Mouse (Mus musculus): ENCODE results near the gene March1.
"Not testable (repeated sequence)": the region's sequence is repeated elsewhere in the genome, so short reads cannot be mapped to it uniquely, and the experiment has no call there.

Gene March1

DNA sequence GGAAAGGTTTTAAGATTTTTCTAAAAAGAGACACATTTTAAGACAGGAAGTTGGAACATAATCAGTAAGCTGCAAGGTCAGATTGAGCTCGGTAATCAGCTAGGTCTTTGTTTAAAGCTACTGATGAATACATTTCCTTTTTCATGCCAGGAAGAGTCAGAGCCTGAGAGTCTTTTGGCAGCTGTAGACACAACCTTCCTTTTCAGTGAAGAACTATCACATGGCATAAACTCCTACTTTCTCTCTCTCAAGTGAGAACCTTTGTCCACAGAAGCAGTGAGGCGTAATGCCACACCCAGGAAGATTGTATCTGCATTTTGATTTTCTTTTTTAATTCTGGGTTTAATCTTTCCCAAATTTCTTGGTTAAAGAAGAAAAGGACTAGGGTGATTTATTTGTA is 795.4 kb downstream of the March1 start:
- DNase-seq (ENCODE audit: low spot score in 2 of 2) = no peak

DNA sequence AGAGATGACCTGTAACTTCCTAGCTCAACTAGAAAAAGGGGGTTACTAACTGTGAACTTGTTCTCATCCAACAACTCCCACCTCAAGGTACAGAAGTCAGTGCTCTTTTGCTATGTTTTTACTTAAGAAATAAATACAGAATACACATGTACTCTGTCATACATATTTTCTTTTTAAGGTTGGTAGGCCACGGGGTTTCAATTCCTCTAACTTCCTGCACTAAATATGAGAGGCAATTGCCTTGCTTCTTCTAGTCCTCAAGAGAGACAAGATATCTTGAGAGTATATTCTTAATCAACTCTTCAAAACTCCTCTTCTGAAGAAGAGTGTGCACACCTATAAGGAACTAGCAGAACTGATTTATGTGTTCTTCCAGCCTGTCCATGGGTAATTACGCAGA is 797.5 kb downstream of the March1 start:
- DNase-seq (ENCODE audit: low spot score in 2 of 2) = no peak

DNA sequence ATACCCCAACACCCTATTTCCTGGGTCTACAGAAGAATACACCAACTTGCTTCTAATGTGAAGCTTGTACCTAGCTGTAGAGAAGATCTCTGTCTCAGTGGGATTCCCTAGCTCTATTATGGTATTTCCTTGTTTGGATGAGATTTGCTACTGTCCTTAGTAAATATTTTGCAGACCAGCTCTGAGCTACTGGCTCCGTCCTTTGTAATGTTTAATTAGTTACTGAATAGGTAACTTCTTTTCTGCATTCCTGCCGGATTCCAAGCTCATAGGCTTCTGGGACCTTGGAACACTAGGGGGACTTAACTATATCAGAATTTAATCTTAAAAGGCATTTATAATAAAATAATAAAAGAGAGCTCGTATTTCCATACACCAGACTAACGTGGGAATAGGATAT is 799.9 kb downstream of the March1 start:
- not testable (repeated sequence) for DNase-seq (ENCODE audit: low spot score in 2 of 2)

DNA sequence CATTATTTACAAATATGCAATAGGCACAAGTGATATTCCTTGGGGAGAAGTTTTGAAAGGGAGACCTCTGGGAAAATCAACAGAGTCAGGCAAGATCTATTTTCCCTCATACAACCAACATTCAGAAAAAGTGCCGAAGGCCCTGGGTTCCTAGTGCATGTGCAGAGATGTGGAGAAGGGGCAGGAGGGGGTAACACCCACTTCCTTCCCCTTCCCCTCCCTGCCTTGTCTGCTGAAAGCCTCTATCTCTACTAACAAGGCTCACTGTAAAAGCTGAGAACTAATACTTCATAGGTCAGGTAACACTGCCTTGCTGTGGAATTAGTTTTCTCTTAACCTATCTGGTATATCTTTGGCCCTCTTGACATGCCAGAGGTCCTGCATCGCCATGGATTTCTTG is 812.9 kb downstream of the March1 start:
- DNase-seq (ENCODE audit: low spot score in 2 of 2) = no peak

DNA sequence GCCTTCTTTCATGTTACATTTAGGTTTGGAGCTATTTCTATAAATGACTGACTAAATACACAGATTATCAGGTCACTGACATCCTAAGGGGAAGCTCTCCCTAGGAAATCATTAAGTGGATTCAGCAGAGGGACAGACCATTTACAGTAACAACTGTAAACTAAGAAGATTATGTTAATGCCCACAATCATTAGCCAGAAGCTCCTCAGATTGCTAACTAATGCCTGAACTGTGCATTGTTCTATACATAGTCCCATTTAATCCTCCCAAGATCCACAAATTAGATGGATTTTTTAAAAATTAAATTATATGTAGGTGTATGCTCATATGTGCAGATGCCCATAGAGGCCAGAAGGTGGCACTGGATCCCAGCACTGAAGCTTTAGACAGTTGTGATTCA is 815.9 kb downstream of the March1 start:
- no peak for DNase-seq (ENCODE audit: low spot score in 2 of 2)

DNA sequence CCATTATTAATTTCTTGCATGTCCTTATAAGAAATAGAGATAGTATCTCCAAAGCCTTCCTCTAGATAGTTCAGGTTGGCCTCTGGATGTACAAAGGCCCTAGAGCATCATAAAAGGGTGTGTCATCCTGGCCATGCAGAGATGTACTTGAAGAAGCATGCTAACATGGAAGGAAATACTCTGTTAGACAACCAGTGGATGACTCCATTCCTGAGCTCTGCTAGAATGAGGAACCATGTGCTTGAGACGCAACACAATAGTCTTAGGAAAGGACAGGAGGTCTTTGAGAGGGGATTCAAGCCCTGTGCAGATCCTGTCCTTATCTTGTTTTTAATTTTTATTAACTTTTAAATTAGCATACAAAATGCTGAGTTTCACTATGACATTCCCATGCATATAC is 819.1 kb downstream of the March1 start:
- DNase-seq (ENCODE audit: low spot score in 2 of 2) = no peak

DNA sequence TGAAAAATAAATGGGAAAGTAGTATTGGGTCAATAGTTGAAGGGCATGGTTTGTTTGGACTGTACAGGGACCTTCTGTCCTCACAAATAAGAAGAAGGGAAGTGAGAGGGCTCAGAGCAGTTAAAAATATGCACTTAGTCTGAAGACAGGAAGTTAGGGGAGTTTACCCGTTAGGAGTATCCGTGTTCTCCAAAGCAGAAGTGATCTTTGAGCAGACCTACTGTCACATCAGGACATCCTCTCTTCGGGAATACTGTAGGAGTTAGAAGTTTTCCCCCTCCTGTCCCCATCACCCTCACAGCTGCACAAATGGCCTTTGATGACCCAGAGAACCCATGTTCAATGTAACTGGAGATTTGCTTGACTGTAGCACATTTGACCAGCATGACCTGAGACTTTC is 820.2 kb downstream of the March1 start:
- no peak for DNase-seq (ENCODE audit: low spot score in 2 of 2)

DNA sequence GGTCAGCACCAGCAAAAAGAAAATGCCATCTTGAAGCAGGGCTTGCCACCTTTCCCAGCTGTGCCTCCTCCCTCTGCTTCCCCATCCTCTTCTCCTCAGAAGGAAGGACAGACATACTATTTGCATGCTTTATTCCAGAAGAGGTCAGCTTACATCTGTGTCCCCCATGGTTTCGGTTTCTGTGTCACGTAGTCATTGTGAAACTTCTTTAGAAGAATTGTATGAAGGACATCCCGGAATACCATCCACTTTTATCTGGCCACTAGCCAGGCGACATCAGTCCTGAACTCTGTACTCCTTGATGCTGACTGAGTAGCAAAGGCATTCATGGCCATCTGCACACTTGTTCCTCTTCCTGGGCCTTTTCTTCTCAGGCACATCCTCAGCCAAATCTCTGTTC is 820.8 kb downstream of the March1 start:
- DNase-seq (ENCODE audit: low spot score in 2 of 2) = no peak

DNA sequence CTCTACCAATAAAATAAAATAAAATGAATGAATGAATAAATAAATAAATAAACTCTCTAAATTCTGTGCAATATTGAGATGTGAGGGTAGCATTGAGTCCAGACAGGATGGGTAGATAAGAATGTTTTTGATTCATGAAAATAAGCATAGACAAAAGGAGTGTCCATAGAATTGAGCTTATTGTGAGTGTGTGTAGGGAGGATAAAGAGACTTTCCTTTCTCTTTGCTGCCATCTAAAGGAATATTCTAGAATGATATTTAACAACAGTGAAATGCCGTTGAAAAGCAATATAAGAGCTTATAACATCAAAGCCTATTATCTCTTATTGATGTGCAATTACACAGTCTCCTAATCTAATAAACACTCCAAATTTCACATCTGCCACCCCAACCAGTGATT is 823.4 kb downstream of the March1 start:
- DNase-seq (ENCODE audit: low spot score in 2 of 2) = no peak

DNA sequence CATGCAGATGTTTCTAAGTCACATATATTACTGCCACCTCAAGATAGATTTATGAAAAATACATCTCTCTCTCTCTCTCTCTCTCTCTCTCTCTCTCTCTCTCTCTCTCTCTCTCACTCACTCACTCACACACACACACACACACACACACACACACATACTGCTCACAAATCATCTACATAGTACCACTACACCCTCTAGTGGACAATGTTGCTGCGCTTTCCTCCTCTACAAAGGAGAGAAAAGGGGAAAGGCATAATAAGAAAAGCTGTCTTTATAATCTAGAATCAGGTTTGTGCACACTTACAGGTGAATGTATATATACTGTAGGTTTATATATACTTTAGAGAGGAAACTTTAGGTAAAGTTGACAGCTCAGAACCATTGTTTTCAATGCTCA is 825.1 kb downstream of the March1 start:
- no peak for DNase-seq (ENCODE audit: low spot score in 2 of 2)

DNA sequence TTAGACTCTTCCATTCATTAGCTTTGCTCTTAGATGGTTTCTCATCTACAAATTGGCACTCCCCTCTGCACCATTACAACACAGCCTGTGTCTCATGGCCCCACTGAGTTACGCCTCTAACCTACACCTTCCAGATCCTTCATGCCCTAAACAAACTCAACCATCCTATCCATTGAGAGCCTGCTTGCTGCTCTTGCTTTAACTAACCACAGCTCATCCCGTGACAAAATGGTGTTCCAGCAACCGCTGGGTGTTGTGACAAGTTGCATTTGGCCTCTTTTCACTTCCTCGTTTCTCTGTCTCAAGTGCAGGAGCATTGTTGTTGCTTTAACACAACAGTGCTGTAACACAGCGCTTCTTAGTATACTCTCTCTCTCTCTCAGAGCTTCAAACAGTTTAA is 826.4 kb downstream of the March1 start:
- DNase-seq (ENCODE audit: low spot score in 2 of 2) = no peak

DNA sequence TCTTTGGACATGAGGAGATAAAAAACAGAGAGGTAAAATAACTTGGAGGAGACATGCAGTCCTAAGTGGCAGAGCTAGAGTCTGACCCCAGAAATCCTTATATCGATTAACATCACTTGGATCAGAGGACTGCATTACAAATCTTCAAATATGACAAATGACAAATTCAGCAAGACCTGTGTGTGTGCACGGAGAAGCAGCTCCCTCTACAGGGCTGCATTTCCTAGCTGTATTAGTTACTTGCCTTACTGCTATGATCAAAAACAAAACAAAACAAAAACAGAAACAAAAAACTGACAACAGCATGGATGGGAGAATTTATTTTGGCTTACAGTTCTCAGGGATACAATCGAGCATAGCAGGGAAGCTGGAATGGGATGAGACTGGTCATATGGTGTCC is 827.7 kb downstream of the March1 start:
- DNase-seq (ENCODE audit: low spot score in 2 of 2) = no peak

DNA sequence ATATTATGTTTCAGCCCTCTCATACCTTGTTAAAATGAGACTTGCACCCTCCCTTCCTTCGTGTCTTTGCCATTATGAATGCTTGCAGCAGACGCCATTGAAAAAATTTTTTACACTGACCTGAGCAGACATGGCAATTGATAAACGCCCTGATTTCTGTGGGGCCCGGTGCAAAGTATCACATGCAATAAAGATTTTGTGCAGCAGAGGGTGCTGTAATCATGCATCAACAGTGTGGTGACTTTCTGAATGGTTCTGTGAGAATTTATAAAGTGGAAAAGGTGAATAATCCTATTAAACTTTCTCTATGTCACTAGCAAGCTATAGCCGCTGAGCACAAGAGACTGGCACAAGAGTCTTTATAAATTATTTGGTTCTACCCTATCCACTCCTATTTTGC is 833.0 kb downstream of the March1 start:
- DNase-seq (ENCODE audit: low spot score in 2 of 2) = peak in 1 of 2 experiments; percentile 9

DNA sequence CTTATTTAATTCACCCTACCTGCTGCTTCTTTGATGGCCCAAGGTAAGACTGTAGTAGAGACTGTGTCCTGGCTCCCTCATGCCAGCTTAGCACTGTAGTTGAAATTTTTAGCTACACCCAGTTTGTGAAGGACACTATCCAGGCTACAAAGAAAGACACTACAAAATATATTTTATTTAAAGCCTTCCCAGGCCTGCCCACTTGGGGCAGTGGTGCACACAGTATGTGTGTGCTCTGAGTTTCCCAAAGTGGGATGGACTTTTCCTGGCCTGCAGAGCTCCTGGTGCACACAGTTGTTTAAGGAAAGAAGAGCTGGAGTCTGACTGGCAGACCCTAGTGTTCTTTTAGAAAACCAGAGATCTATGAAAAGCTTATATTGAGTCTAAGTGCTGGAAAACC is 839.4 kb downstream of the March1 start:
- DNase-seq (ENCODE audit: low spot score in 2 of 2) = no peak

DNA sequence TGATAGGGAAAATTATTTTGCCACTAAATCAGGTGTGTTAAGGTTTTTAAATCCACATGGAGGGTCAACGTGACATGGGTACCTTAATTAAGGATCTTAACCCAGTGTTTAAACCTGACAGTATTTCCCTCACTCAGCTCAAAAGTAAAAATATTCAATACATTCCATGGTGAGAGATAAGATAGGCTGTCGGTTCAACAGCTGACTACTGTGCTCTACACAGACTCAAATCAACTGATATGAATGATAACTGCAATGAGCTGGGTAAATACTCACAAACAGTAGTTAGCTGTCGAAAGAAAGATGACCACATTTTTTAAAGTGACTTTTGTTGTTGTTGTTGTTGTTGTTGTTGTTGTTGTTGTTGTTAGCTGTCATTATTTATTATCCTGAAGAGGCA is 852.1 kb downstream of the March1 start:
- no peak for DNase-seq (ENCODE audit: low spot score in 2 of 2)

DNA sequence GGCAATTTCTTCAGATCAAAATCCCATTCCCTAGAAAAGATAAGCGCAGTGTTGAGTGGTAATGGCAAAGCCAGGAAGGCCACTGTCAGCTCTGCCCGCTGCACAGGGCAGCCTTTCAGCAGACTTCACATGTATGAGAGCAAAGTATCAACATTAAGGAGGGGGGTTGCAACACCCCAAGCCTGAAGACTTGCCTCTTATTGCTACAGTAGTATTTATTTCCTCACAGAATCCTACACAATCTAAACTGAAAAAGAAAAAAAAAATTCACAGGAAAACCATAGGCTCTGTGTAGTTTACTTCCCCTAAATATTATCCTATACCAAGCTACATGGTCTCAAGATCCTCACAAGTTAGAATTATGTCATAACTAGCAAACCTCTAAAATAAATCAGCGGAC is 859.2 kb downstream of the March1 start:
- DNase-seq (ENCODE audit: low spot score in 2 of 2) = no peak

DNA sequence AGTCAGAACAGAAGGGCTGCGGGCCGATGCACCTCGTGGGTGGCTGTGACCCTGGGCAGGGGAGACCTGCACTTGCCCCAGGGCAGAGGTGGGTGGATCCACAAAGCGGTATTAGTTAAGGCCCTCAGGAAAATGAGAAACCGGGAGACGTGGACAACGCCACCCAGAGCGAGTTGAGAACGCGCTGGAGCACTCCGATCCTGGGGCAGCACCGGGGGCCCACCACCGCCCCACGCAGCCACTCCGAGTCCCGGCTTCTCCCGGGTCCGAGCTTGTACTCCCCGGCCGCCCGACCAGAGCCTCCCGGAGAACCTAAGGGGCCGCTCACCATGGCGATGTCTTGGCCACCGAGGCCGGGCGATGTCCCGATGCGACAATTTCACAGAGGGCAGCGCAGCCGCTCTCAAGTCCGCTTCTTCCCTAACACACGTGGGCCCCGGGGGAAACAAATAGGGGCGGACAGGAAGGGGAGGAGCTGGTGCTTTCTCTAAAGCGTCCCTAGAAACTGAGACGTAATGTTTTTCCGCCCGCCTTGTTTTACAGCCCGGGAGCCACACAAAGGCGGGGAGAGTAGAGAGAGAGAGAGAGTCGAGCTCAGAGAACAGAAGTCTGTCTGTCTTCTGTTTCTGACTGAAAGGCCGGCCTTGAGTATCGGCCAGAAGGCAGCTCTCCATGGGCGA is 868.5 kb downstream of the March1 start, which contains the start of gene Tma16:
Gene Tma16, minus strand, starts transcription at position 447 of the 680 bp plus-strand sequence.
- DNase-seq (ENCODE audit: low spot score in 2 of 2) = peak; percentile 49 to 67

DNA sequence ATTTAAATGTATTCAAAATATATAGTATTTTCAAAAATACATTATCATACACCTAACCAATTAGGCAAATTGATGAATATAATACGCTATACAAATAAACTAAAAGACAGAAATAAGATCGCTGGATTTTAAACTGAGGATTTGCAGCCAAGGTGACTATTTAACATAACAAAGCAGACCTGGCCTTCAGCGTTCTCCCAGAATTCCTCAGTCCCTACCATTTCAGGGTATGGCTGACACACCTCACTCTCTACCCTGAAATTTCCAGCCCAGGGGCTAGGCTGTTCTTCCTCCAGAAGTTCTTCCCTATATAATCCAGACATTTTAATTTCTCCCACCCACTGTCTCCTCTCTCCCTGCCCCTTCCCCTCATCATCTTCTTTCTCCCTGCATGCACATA is 870.9 kb downstream of the March1 start:
- no peak for DNase-seq (ENCODE audit: low spot score in 2 of 2)

DNA sequence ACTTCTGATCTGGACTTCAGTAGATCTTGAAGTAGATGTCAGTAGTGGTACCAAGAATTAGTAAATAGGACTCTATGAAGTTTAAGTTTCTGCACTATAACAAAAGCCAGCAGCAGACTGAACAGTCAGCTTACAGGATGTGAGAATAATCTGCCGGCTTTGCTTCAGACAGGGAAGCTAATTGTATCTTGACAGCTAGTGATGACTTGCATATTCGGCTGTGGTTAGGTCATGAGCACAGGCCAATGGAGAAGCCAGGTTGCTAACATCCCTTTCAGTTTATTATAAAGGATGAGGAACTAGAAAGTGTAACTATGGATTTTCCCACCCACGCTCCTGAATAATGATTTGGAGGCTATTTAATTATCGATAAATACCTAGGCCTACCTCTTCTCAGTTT is 872.9 kb downstream of the March1 start:
- no peak for DNase-seq (ENCODE audit: low spot score in 2 of 2)

DNA sequence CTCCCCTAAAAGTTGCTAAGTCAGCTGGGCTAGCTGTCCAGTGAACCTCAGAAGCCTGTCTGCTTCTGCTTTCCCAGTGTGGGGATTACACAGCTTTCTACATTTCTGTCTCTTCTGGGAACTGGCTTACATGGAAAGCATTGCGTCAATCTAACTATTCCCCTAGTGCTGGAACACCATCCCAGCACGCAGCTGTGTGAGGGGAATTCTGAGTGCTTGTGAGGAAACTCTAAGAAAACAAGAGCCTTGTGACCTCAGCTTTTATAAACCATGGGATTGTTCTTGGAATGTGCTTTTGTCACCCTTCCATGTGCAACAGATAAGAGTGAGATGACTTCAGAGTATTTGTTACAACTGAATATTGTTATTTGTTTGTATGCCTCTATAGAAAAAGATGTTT is 876.8 kb downstream of the March1 start:
- no peak for DNase-seq (ENCODE audit: low spot score in 2 of 2)

DNA sequence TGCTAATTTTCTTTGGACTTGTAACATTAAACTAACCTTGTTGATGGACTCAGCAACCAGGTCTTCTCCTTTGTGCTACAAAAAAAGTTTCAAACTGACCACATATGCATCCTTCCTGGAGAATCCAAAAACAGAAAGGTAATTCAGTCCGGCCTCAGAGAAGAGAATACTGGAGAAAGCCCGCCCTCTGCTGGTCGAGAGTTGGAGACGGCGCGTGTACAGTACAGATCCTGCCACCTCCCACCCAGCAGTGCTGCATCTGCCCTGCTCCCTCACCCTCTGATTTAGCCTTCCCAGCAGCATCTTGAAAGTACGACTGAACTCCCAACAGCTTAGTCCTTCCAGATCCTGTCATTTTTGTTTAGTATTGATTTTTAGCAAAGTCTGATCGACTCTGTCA is 878.0 kb downstream of the March1 start:
- DNase-seq (ENCODE audit: low spot score in 2 of 2) = peak; percentile 17 to 61

DNA sequence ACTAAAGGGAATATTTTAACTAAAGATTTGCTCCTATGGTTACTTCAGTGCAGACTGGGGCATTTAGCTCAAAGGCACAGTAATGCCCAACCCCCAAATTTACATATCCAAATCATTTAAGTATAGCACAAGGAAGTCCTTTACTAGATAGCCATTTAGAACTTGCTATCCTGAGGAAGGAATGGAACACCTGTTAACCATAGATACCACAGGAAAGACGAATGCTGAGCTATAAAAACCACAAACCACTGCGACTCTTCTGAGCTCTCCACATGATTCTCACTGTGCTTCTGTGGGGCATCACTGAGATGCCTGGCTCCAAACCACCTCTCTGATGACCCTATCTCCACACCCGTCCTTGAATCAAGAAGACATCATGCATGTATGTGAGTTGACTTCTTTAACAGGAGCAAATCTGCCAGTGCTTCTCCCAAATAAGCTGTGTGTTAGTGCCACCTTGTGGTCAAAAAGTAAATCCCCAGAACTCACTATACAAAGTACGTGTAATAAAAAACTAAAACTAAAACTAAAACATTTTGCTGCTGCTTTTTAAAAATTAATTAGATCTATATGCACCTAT is 879.4 kb downstream of the March1 start:
- peak in 1 of 2 experiments; percentile 20 for DNase-seq (ENCODE audit: low spot score in 2 of 2)

DNA sequence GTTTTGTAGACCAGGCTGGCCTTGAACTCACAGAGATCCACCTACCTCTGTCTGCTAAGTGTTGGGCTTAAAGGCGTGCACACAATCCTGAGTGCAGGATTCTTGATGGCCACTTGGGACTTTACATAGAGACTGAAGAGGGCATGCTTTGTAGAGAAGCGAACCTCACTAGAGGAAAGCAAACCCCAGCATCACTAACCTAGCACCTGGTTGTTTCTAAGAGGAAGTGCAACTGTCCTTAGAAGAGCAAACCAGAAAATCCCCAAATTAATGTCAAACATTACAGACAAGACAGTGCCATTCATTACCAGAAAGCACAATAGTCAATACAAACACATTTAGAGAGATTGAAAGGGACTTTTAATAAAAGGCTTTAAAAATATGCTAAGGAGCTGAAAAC is 885.7 kb downstream of the March1 start:
- no peak for DNase-seq (ENCODE audit: low spot score in 2 of 2)

DNA sequence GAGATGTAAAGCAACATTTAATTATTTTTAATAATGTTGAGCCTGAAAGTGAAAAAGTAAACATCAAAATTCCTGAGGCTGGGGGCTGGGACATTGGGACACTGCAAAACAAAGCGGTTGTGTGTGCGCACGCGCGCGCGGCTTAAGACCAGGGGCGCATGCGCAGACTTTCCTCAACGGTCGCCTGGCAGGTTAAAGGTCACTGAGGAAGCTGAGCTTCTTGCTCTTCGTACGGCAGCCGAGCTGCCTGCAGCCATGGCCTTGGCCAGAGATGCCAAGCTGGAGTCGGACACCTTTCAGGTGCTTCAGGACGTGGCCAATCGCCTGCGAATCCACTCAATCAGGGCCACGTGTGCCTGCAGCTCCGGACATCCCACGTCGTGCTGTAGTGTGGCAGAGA is 893.8 kb downstream of the March1 start, which contains the start of gene Tktl2:
Gene Tktl2, plus strand, starts transcription at position 220 of the 400 bp plus-strand sequence.
- DNase-seq (ENCODE audit: low spot score in 2 of 2) = no peak
